Mouse (Mus musculus): ENCODE data around the gene Hsd17b10. TPM values are rescaled to one million over a fixed set of nuclear protein-coding genes. Genes with fewer than 3 reads are reported as not detected.

The Hsd17b10 gene
- polyA plus RNA-seq, 1 experiment from 2014 or later, result 208 TPM

GRCm38 (mm10) chrX:152019294-152019693 is 17.6 kb downstream of the Hsd17b10 start:
- Histone ChIP-seq H3K4me1 (ENCODE audit: control insufficient read depth, insufficient read depth, low read length) (peaks cover 5% of the 10 kb centered on the region; the same call in 1 of the 2 replicates), H3K9me3 (ENCODE audit: control insufficient read depth, low read length) (no peaks in the 10 kb centered on the region), H3K36me3 (ENCODE audit: control insufficient read depth, insufficient read depth, low read length) (no peaks in the 10 kb centered on the region), H3K4me2 (ENCODE audit: low read depth, low read length) (no peak overlapping the region), H3K27ac (ENCODE audit: low read length) (no peak overlapping the region), H3K4me3 (ENCODE audit: low read length) (no peak overlapping the region), H3K27me3 (replicated peaks; ENCODE audit: control insufficient read depth, insufficient read depth, low read length) (no peaks in the 10 kb centered on the region; the same call in 1 of the 2 replicates), H3K9ac (ENCODE audit: low read depth, low read length) (no peak overlapping the region)
- WGBS, result 88% methylated on average over 2 of the region's 2 CpGs
- ATAC-seq, result no peak

- H3K36me3 ChIP-seq (ENCODE audit: control insufficient read depth, insufficient read depth, low read length), result no peaks in the 10 kb centered on the region
- no peak for ATAC-seq
- H3K27me3 ChIP-seq (replicated peaks; ENCODE audit: control insufficient read depth, insufficient read depth, low read length), result no peaks in the 10 kb centered on the region
- H3K27ac ChIP-seq (ENCODE audit: low read length), result no peak overlapping the region
- H3K4me3 ChIP-seq (ENCODE audit: low read length), result no peak overlapping the region
- no peak overlapping the region for H3K4me2 ChIP-seq (ENCODE audit: low read depth, low read length)
- H3K4me1 ChIP-seq (ENCODE audit: control insufficient read depth, insufficient read depth, low read length), result no peaks in the 10 kb centered on the region
- no peaks in the 10 kb centered on the region for H3K9me3 ChIP-seq (ENCODE audit: control insufficient read depth, low read length)
- no peak overlapping the region for H3K9ac ChIP-seq (ENCODE audit: low read depth, low read length)
These were observed 38.2 kb downstream of the Hsd17b10 start for GRCm38 (mm10) chrX:152039865-152040264.

DNA sequence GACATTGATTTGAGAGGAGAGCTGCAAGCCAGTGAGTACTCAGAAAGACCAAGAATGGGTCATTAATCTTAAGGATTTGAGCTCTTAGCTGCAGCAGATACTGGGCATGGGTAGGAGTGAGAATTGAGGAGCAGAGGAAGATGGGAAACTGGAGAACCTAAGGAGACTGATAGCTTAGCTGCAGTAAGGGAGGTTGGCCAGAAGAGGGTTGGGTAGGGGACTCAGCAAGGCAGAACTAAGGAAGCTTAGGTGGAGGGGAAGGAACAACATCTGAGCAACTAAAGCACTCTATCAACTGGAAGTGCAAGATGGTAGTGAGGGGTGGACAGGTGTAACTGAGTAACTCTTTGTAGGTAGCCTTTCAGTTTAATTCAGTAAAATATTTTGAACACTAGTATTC is 45.6 kb downstream of the Hsd17b10 start:
- Histone ChIP-seq H3K9ac (ENCODE audit: low read depth, low read length) (no peak overlapping the region), H3K27me3 (replicated peaks; ENCODE audit: control insufficient read depth, insufficient read depth, low read length) (peaks cover 3% of the 10 kb centered on the region; the same call in 1 of the 2 replicates)

GRCm38 (mm10) chrX:152052546-152052945 is 50.9 kb downstream of the Hsd17b10 start:
- no peaks in the 10 kb centered on the region for H3K9me3 ChIP-seq (ENCODE audit: control insufficient read depth, low read length)
- H3K4me1 ChIP-seq (ENCODE audit: control insufficient read depth, insufficient read depth, low read length), result no peaks in the 10 kb centered on the region
- no peak overlapping the region for H3K4me3 ChIP-seq (ENCODE audit: low read length)
- no peak overlapping the region for H3K4me2 ChIP-seq (ENCODE audit: low read depth, low read length)
- WGBS, result 79% methylated on average over 3 of the region's 3 CpGs
- no peaks in the 10 kb centered on the region; the same call in 1 of the 2 replicates for H3K36me3 ChIP-seq (ENCODE audit: control insufficient read depth, insufficient read depth, low read length)
- ATAC-seq, result no peak
- H3K9ac ChIP-seq (ENCODE audit: low read depth, low read length), result no peak overlapping the region
- H3K27ac ChIP-seq (ENCODE audit: low read length), result no peak overlapping the region
- no peaks in the 10 kb centered on the region; the same call in 1 of the 2 replicates for H3K27me3 ChIP-seq (replicated peaks; ENCODE audit: control insufficient read depth, insufficient read depth, low read length)

More for the DNA sequence above, 45.6 kb downstream of the Hsd17b10 start:
- Histone ChIP-seq H3K4me2 (ENCODE audit: low read depth, low read length) (no peak overlapping the region), H3K4me3 (ENCODE audit: low read length) (no peak overlapping the region), H3K36me3 (ENCODE audit: control insufficient read depth, insufficient read depth, low read length) (no peaks in the 10 kb centered on the region), H3K9me3 (ENCODE audit: control insufficient read depth, low read length) (no peaks in the 10 kb centered on the region), H3K27ac (ENCODE audit: low read length) (no peak overlapping the region), H3K4me1 (ENCODE audit: control insufficient read depth, insufficient read depth, low read length) (no peaks in the 10 kb centered on the region)
- no peak for ATAC-seq

Other genes starting within 250 kb of the Hsd17b10 start
- gene Huwe1, start 201.0 kb upstream of the Hsd17b10 start, polyA plus RNA-seq (2015; fragmentation: Nextera tagmentation; extraction: Ambion mirVana), result 24.5 and 30.1 TPM in 2 replicates
- gene Ribc1, start 14.4 kb downstream of the Hsd17b10 start, polyA plus RNA-seq (2015; fragmentation: Nextera tagmentation; extraction: Ambion mirVana), result 2.7 and 3.2 TPM in 2 replicates
- gene Smc1a, start 14.6 kb downstream of the Hsd17b10 start, polyA plus RNA-seq (2015; fragmentation: Nextera tagmentation; extraction: Ambion mirVana), result 71.4 and 77.9 TPM in 2 replicates
- gene Iqsec2, start 142.4 kb downstream of the Hsd17b10 start, polyA plus RNA-seq (2015; fragmentation: Nextera tagmentation; extraction: Ambion mirVana), result 4.2 and 4.4 TPM in 2 replicates
- gene Kdm5c, start 231.2 kb downstream of the Hsd17b10 start, polyA plus RNA-seq (2015; fragmentation: Nextera tagmentation; extraction: Ambion mirVana), result 33.5 and 38.3 TPM in 2 replicates

Measured in intestine, embryonic 16.5 days (tissue).